Mouse (Mus musculus) bone marrow macrophage, adult 2 months (primary cell): ENCODE data around the gene Ttll9.

Experiments used
- CTCF ChIP-seq: IDR thresholded peaks from 2 replicates; pipeline ENCODE4 v1.5.1; 2012; ENCODE audit warnings: low read depth, mild to moderate bottlenecking, low read length, moderate library complexity
- POLR2A ChIP-seq: IDR thresholded peaks from 2 replicates; pipeline ENCODE4 v1.6.1; 2012; ENCODE audit warnings: mild to moderate bottlenecking, low read depth, low read length, borderline replicate concordance

- no peak for TF ChIP-seq CTCF
- TF ChIP-seq POLR2A, result no peak
These were observed 90.5 kb downstream of the Ttll9 start for GRCm38 (mm10) chr2:153052700-153053351.
